Mouse (Mus musculus) forebrain, embryonic 11.5 days (tissue): ENCODE results near the gene A030003K21Rik. TPM values are rescaled to one million over a fixed set of nuclear protein-coding genes. Genes with fewer than 3 reads are reported as not detected.
"Not testable (repeated sequence)": the region's sequence is repeated elsewhere in the genome, so short reads cannot be mapped to it uniquely, and the experiment has no call there.

Experiments
- ATAC-seq: fragments of 200-750 bp; cut with Nextera tagmentation; replicated peaks from 2 replicates; pipeline ENCODE4 v1.8.0; 2017; ENCODE audit warnings: moderate TSS enrichment; ENCODE audit not compliant: low FRiP score
- DNase-seq: peaks from one replicate; pipeline ENCODE4 v3.0.0-alpha.2; 2017; ENCODE audit warnings: low spot score
- H3K27ac ChIP-seq: fragments of 300-500 bp; sonication (generic); 2 replicates; pipeline ENCODE4 v1.5.1; 2014; ENCODE audit warnings: low read depth, low read length
- H3K27me3 ChIP-seq: fragments of 300-500 bp; sonication (generic); 2 replicates; pipeline ENCODE4 v1.6.1; 2014; ENCODE audit warnings: mild to moderate bottlenecking, low read length, mixed read lengths; ENCODE audit not compliant: control insufficient read depth, insufficient read depth
- H3K36me3 ChIP-seq: fragments of 300-500 bp; sonication (generic); 2 replicates; pipeline ENCODE4 v1.6.1; 2014; ENCODE audit warnings: mild to moderate bottlenecking, low read length, moderate library complexity, mixed read lengths; ENCODE audit not compliant: control insufficient read depth, insufficient read depth
- H3K4me1 ChIP-seq: fragments of 300-500 bp; sonication (generic); replicated peaks from 2 replicates; pipeline ENCODE4 v1.6.1; 2014; ENCODE audit warnings: low read length, mixed read lengths; ENCODE audit not compliant: control insufficient read depth, insufficient read depth
- H3K4me2 ChIP-seq: fragments of 300-500 bp; sonication (generic); 2 replicates; pipeline ENCODE4 v1.6.1; 2014; ENCODE audit warnings: low read depth, mild to moderate bottlenecking, low read length, moderate library complexity, mixed read lengths; ENCODE audit not compliant: severe bottlenecking
- H3K4me3 ChIP-seq: fragments of 300-500 bp; sonication (generic); 2 replicates; pipeline ENCODE4 v1.5.1; 2014; ENCODE audit warnings: low read depth, low read length
- H3K9ac ChIP-seq: fragments of 300-500 bp; sonication (generic); 2 replicates; pipeline ENCODE4 v1.6.1; 2014; ENCODE audit warnings: low read length
- H3K9me3 ChIP-seq: fragments of 300-500 bp; sonication (generic); 2 replicates; pipeline ENCODE4 v1.6.1; 2016; ENCODE audit warnings: low read length, mixed read lengths; ENCODE audit not compliant: control insufficient read depth
- WGBS: fragments of 180-500 bp; shearing (Covaris S2); extraction: QIAGEN DNeasy Blood & Tissue Kit; methylation state at CpG from one replicate; pipeline ENCODE4 v1.1.7; 2014; 5-methylcytosine and 5-hydroxymethylcytosine counted together
- polyA plus RNA-seq: library from polyadenylated mRNA; unstranded; fragments of >200 nt; fragmentation: Nextera tagmentation; extraction: Ambion mirVana; gene quantifications from 2 replicates; pipeline ENCODE4 v1.2.1, GENCODE M21; 2014

A030003K21Rik gene
- not detected in 2 replicates for polyA plus RNA-seq

DNA sequence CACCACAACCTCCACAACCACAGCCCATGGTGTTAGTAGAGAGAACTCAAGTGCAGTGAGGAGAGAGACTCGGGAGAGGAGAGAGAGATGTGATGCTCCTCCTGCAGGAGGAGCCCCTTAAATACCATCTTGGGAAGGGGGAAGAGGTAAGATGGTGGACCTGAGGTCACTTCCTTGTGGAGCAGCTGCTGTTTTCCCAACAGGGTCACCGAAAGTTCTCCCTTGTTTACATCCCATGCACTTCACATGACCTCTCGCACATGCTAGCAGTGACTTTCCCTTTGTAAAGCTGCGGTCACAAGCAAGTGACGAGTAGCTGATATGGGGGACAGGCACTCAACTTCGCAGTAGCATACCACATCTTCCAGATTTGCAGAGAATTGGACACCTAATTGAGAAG lies at the start of gene A030003K21Rik:
TSS of gene A030003K21Rik (minus strand) at position 94 of the 400 bp plus-strand sequence.
- WGBS = no CpG with 5 or more reads among the region's 6 CpGs

DNA sequence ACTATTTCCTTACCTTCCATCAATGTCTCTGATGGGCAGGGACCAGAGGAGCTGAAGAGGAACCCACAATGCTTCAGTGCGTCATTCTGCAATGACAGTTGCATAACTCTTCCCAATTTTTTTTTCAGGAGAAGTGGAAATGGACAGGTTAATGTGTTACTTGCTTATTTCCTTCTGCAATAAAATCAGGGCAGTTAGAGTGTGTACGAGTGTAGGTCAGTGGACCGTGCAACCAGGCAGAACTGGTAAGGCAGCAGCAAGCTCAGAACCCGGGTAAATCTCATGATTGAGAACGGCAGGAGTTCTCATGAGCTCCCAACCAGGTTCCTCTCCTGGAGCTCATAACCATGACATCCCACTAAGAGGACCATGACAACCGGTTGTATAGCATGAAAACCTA lies 48.9 kb upstream of the A030003K21Rik start:
- H3K4me2 ChIP-seq = no peak overlapping the region
- ATAC-seq = no peak

More for the DNA sequence above, at the start of gene A030003K21Rik:
- not testable (repeated sequence) for H3K4me2 ChIP-seq, H3K27me3 ChIP-seq, H3K9ac ChIP-seq, H3K27ac ChIP-seq, DNase-seq, H3K36me3 ChIP-seq, H3K9me3 ChIP-seq, H3K4me1 ChIP-seq, ATAC-seq, H3K4me3 ChIP-seq

DNA sequence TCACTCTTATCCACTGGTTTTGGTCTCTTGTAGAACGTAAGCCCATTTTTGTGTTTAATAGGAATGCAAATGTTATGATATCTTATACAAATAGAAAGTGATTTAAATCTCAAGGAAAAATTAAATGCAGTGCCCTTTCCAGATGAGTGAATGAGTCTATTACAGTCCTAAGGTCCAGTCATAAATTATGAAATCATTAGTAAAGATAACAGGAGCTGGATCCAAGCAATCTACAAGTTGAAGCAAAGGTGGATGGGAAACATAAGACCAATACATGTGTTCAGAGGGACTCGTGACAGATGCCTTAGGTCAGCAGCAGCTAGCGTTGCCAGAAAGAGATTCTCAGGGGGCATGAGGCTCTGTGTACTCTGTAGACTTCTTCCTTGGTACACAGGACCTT lies 48.4 kb upstream of the A030003K21Rik start:
- Histone ChIP-seq H3K27me3 (no peaks in the 10 kb centered on the region), H3K9ac (no peak overlapping the region), H3K4me3 (no peak overlapping the region), H3K27ac (no peak overlapping the region), H3K9me3 (no peaks in the 10 kb centered on the region), H3K4me1 (no peaks in the 10 kb centered on the region), H3K36me3 (no peaks in the 10 kb centered on the region), H3K4me2 (no peak overlapping the region)
- WGBS = 85% methylated on average over 3 of the region's 3 CpGs
- DNase-seq = no peak
- no peak for ATAC-seq

More for the DNA sequence above, 48.9 kb upstream of the A030003K21Rik start:
- Histone ChIP-seq H3K27ac (no peak overlapping the region), H3K9ac (no peak overlapping the region), H3K36me3 (no peaks in the 10 kb centered on the region), H3K27me3 (no peaks in the 10 kb centered on the region), H3K4me3 (no peak overlapping the region), H3K9me3 (no peaks in the 10 kb centered on the region), H3K4me1 (no peaks in the 10 kb centered on the region)
- WGBS = 92% methylated on average over 6 of the region's 6 CpGs
- no peak for DNase-seq

DNA sequence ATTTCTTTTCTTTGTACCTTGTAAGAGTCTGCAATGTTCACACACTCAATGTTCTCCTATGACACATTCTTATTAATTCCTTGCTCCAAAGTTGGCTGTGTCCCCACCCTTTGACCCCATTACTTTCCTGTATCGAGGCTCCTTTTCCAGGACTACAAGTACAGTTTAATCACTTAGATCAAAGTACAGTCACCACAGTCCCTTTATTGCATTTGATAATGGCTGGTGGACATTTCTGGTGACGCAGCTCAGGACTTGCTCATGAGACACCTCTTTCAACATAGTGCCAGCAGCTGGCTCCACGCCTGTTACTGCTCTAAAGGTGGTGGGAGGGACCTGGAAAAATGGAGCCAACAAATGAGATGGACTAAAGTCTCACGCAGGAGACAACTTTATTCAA lies 47.9 kb upstream of the A030003K21Rik start:
- Histone ChIP-seq H3K4me3 (no peak overlapping the region), H3K27ac (no peak overlapping the region), H3K9ac (no peak overlapping the region), H3K4me2 (no peak overlapping the region), H3K27me3 (no peaks in the 10 kb centered on the region), H3K36me3 (no peaks in the 10 kb centered on the region), H3K4me1 (no peaks in the 10 kb centered on the region), H3K9me3 (no peaks in the 10 kb centered on the region)
- ATAC-seq (no peak), DNase-seq (no peak)
- 85% methylated on average over 4 of the region's 4 CpGs for whole genome bisulfite sequencing

DNA sequence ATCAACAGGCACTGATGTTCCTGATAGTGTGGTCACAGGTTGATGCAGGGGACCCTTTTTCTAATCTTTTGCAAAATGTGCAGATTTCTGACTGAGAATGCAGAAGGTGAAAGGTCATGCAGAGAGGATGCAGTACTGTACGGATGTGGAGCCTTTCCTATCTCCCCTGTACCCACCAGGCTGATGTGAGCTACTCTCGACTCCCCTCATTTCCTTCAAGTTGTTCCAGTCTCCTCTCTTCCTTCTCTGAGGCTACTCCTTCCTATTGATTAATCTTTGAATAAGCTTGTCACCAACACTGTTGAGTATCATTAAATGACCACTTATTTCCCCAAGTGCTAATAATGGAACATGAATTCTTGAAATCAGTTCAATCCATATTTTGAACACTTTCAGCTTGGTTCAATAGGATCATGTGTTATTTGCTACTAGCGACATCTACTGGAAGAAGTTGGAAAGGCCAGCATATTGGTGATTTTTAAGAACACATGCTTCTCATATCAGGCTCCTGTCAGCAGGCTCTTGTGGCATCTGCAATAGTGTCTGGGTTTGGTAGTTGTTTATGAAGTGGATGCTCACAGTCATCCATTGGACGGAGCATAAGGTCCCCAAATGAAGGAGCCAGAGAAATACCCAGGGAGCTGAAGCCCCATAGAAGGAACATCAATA lies 44.5 kb upstream of the A030003K21Rik start:
- H3K9ac ChIP-seq = no peak overlapping the region
- no peak overlapping the region for H3K27ac ChIP-seq
- H3K4me2 ChIP-seq = no peak overlapping the region
- peak; percentile 18; the same call in 1 of the 2 replicates for ATAC-seq
- H3K9me3 ChIP-seq = peaks cover 3% of the 10 kb centered on the region; the same call in 1 of the 2 replicates
- no peaks in the 10 kb centered on the region for H3K4me1 ChIP-seq
- H3K4me3 ChIP-seq = no peak overlapping the region
- no peak for DNase-seq
- 43% methylated on average over 4 of the region's 4 CpGs for WGBS
- no peaks in the 10 kb centered on the region for H3K27me3 ChIP-seq
- no peaks in the 10 kb centered on the region for H3K36me3 ChIP-seq

DNA sequence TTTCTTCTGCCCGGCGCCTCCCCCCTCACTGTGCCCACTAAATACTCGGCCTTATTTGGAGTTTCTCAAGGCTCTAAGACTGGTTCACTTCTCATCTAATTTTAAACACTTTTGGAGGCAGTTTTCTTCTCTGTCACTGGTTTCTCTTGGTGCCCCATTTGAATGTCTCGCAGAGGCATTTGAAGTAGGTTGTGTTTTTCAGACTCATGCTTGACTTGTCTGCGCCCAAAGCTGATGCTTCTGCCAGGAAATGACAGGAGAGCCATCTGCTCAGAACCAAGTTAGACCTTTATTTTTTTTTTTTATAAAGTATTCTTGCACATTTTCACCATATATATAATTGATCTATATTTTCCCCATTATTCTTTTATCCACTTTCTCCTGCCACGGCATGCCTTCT lies 43.5 kb upstream of the A030003K21Rik start:
- Histone ChIP-seq H3K27me3 (no peaks in the 10 kb centered on the region), H3K4me2 (no peak overlapping the region), H3K4me1 (no peaks in the 10 kb centered on the region), H3K9me3 (peaks cover 3% of the 10 kb centered on the region; the same call in 1 of the 2 replicates), H3K4me3 (no peak overlapping the region), H3K27ac (no peak overlapping the region), H3K36me3 (no peaks in the 10 kb centered on the region), H3K9ac (no peak overlapping the region)
- ATAC-seq = no peak
- DNase-seq = no peak
- 95% methylated on average over 6 of the region's 6 CpGs for WGBS

DNA sequence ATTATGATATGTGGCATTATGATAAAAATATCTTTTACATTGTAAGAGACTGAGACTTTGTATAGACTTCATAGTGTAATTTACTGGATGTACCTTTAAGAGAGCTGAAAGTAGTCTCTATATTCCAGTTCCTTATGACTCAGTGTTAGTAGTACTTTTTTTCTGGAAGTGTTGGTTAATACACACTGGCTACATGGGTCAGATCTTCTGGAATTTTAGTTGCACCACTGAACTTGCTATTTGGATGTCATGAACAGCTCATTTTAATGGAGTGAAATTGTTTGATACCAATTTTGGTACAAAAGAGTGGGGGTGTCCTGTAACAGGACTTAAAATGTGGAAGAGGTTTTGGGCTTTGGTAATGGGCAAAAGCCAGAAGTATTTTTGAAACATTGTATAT lies 34.7 kb upstream of the A030003K21Rik start:
- Histone ChIP-seq H3K27me3 (no peaks in the 10 kb centered on the region), H3K9me3 (no peaks in the 10 kb centered on the region), H3K4me2 (no peak overlapping the region), H3K4me3 (no peak overlapping the region), H3K9ac (no peak overlapping the region), H3K27ac (no peak overlapping the region), H3K4me1 (no peaks in the 10 kb centered on the region), H3K36me3 (no peaks in the 10 kb centered on the region)
- ATAC-seq (no peak), DNase-seq (no peak)

DNA sequence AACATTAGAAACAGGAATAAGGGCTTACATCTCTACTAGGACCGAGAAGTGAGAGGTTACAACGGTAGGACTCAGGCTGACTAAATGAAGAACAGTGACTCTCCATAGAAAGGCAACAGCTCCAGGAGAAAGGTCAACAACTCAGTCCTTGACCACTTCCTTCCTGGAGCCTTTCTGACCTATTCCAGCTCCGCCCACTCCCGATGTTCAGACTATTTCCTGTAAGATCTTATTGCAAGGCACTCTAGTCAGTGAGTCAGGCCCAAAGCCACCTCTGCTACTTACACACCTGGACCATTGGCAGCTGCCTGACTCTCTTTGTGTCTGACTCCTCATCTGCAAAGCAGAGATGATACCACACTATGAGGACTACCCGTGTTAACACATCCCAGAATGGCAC lies 32.6 kb upstream of the A030003K21Rik start:
- Histone ChIP-seq H3K9ac (no peak overlapping the region), H3K4me3 (no peak overlapping the region), H3K4me1 (no peaks in the 10 kb centered on the region), H3K4me2 (no peak overlapping the region), H3K9me3 (no peaks in the 10 kb centered on the region), H3K36me3 (no peaks in the 10 kb centered on the region), H3K27ac (no peak overlapping the region), H3K27me3 (no peaks in the 10 kb centered on the region)
- WGBS = 84% methylated on average over 5 of the region's 5 CpGs
- no peak for DNase-seq
- ATAC-seq = no peak

DNA sequence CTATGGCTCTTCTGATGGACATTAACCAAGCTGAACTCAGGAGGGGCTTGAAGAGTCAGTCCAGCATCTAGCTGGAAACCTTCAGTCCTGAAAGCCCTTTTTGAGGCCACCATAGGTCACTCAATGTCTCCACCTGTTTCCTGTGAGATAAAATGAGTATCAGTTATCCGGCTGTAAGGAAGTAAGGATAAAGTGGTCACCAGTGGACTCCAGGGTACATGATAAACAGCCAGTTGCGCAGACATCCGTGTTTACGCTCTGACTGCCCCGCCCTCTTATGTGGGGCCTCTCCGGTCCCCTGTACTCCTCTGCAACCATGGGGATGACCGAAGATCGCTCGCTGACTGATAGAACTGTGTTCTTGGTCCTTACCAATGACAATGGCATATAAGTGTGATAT lies 31.2 kb upstream of the A030003K21Rik start:
- no peaks in the 10 kb centered on the region for H3K9me3 ChIP-seq
- H3K4me3 ChIP-seq = no peak overlapping the region
- ATAC-seq (no peak), DNase-seq (no peak)
- H3K27me3 ChIP-seq = no peaks in the 10 kb centered on the region
- no peak overlapping the region for H3K27ac ChIP-seq
- H3K4me2 ChIP-seq = no peak overlapping the region
- 91% methylated on average over 9 of the region's 9 CpGs for WGBS
- no peak overlapping the region for H3K9ac ChIP-seq
- H3K36me3 ChIP-seq = no peaks in the 10 kb centered on the region
- no peaks in the 10 kb centered on the region for H3K4me1 ChIP-seq
